Mouse (Mus musculus) testis, postnatal 14 days (tissue): ENCODE data around the gene P3h4.

ENCODE experiments used
- DNase-seq: peaks from one replicate; pipeline ENCODE4 v3.0.0; 2021; ENCODE audit warnings: low spot score

Gene P3h4

GRCm38 (mm10) chr11:100414021-100414913 lies at the start of gene P3h4:
TSS of gene P3h4 (minus strand) at chr11:100414836.
- peak; percentile 83 for DNase-seq

GRCm38 (mm10) chr11:100462699-100463098 lies 48.1 kb upstream of the P3h4 start:
- no peak for DNase-seq

GRCm38 (mm10) chr11:100457711-100458110 lies 43.1 kb upstream of the P3h4 start:
- no peak for DNase-seq

DNA sequence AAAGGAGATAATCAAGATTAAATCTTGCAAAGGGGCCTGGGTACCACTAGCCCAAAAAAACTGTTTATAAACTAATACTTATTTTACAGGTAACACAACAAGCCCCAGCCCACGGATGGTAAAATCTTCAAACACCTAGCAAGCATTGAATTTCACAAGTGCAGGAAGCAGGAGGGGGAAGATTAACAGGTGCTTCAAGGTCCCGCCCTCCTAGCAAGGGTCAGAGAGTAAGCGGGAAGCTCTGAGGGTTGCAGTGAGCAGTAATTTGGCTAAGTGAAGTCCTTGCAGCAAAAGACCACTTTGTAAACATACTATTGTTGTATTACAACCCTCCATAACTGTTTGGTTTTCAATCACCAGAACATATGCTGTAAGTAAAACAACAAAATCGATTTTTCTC lies 42.6 kb upstream of the P3h4 start:
- no peak for DNase-seq

DNA sequence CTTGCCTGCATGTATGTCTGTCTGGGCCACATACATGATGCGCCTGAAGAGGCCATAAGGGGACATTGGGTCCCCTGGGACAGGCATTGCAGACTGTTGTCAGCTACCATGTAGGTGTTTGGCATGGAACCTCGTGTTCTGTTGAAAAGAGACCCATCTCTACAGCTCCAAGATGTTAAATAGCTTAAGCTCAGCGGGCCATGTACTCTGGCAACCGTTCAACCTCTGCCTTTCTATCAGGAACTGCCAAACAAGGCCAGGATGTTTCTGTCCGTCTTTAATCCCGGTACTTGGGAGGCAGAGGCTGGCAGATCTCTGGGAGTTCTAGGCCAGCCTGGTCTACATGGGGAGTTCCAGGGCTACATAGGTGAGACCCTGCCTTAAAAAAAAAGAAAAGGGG lies 28.0 kb upstream of the P3h4 start:
- no peak for DNase-seq

DNA sequence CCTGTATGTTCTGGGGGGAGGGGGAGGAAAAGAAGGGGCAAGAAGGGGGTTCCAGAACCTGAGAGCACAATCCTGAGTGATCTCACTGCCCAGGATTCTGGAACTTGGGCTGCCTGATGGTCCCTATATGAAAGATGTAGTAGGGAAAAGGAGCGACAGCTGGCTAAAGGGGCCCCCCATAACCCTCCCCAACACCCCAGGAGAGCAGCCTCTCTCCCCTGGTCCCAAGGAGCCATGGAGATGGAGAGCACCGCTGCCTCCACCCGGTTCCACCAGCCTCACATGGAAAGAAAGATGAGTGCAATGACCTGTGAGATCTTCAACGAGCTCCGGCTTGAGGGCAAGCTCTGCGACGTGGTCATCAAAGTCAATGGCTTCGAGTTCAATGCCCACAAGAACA lies 27.2 kb upstream of the P3h4 start, which contains the start of the genes Nt5c3b and Klhl10:
Gene Nt5c3b (minus strand): TSS at position 12 of the 400 bp plus-strand sequence.
Gene Klhl10 (plus strand): TSS at position 121 of the 400 bp plus-strand sequence.
- DNase-seq, result no peak

GRCm38 (mm10) chr11:100440691-100441522 lies 26.3 kb upstream of the P3h4 start:
- DNase-seq, result peak; percentile 81

- no peak for DNase-seq
These were observed 23.3 kb upstream of the P3h4 start for GRCm38 (mm10) chr11:100437901-100438300.

- DNase-seq, result peak; percentile 52
These were observed 21.1 kb upstream of the P3h4 start for GRCm38 (mm10) chr11:100435678-100436246.

GRCm38 (mm10) chr11:100432002-100432401 lies 17.4 kb upstream of the P3h4 start:
- no peak for DNase-seq

DNA sequence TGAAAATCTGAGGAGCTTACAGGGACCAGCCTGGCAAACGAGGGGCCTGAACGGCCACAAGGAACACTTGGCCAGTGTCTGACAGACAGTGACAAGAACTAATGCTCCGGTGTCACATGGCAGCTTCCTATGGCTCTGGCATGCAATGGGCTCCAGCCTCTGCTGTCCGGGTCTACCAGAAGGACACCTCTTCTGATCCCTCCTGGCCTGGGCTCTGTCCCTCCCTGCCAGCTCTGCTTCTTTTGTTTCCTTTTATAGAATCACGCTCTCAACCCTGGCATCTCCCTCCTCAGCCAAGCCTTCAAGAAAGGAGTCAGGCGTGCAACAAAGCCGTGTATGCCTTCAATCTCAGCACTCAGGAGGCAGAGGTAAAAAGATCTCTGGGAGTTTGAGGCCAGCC lies 15.4 kb upstream of the P3h4 start:
- DNase-seq, result no peak

DNA sequence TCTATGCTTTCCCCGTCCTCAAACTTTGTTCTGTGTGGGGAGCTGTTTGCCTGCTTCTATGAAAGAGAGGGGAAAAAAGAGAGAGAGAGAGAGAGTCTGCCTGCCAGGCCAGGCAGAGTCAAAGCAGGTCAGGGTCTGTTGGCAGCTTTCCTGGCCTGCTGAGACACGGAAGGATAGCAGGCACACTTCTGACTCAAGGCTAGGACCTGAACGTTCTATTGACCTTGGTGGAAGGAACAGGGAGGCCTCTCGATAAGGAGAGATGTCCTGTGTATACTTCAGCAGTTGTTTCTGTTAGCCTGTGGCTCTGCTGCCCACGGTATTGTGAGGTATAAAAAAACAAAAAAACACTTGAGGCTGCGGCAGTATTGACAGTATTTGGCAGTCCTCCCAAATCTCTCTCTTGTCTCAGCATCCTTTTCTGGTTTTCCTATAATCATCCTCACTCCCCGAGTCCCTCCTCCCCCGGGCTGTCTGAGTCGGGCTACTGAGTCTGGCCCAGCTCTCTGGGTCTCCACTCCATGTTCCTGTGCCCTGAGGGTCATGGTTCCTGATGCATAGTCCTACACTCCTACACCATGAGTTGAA lies 14.1 kb upstream of the P3h4 start:
- DNase-seq, result peak; percentile 88

- peak; percentile 53 for DNase-seq
These were observed 12.2 kb upstream of the P3h4 start for GRCm38 (mm10) chr11:100426820-100427219.

- peak; percentile 83 for DNase-seq
These were observed 11.2 kb upstream of the P3h4 start for GRCm38 (mm10) chr11:100425851-100426250.

DNA sequence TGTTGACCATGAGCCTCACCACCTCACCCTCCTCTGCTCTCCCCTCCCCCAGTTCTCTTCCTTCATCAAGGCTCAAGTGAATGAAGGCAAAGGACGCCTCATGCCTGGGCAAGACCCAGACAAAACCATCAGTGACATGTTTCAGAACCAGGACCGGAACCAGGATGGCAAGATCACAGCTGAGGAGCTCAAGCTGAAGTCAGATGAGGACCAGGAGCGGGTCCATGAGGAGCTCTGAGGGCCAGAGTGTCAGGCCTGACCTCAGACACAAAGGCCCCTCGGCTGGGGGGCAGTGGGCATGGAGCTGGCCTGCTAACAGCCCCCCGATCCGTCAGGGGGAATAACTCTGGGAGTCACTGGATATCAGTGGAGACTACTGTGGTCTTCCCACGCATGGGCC lies 9.2 kb upstream of the P3h4 start:
- no peak for DNase-seq

- no peak for DNase-seq
These were observed 6.9 kb upstream of the P3h4 start for GRCm38 (mm10) chr11:100421537-100421936.

DNA sequence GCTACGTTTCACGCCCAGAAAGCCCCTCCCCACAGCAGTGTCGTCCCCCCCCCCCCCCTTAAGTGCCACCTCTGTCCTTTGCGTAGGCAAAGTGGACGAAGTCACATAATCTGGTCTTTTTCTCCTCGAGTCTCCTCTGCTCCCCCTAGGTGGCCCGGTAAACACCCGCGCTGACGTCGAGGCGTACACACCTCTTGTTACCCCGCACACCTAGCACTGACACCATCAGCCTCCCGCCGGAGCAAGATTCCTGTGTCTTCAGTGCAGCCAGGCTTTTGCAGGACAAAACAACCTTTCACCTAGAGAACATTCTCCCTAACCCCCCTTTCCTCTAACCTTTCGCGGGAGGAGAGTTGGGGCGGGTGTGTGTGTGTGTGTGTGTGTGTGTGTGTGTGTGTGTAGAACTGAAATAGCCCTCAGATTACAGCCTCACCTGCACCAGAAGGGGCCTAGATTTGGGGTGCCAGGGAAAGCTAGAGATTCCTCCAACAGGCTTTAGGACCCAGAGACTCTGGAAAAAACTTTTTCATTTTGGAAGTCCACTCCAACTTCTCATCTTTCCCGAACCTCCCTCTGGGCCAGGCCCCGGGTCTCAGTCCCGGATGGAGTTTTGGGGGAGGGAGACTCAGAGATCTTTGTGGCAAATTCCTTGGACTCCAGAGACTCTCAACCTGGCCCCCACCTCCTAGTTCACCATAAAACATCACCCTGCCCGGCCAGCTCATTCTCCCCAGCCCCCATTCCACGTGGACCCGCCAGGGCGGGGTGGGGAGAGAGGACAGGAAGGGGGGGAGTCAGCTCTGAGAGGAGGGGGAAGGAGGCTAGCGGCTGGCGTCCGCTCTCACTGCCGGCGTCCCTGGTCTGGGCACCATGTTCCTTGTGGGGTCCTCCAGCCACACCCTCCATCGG lies 532 bp upstream of the P3h4 start, which contains the start of gene Fkbp10:
Gene Fkbp10 (plus strand): TSS at position 784 of the 909 bp plus-strand sequence.
- peak; percentile 63 for DNase-seq

DNA sequence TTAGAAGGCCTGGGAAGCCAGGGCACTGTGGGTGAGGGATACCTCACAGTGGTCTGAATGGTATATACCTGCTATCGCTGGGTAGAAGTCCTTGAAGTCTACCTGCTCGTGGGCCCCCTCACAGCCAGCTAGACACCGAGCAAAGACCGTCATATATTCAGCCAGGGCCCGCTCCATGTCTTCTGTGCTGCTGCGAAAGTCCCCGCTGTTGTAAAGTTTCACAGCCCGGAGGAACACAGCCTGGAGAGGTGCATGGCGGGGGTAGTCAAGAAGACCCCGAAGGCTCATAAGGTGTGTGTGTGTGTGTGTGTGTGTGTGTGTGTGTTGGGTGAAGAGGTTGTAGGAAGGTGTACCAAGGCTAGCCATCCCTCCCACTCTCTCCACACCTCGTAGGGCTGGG lies 1.1 kb downstream of the P3h4 start:
- no peak for DNase-seq

DNA sequence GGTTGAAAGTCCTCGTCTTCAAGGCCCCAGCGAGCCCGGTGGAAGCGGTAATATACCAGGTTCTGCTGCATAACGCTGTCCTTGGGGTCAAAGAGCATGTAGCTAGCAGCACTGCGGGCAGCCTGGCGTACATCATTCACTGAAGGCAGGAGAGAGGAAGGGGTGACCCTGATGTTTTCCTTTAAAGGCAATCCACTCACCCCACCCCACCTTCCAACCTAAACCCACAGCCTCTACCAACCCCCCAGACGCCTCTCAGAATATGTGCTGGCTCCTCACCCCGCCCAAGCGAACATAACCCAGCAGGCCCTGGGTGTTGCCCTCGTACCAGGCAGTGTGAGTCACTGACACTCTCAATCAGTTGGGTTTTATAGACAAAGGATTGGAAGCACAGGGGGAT lies 2.9 kb downstream of the P3h4 start:
- DNase-seq, result no peak

GRCm38 (mm10) chr11:100409686-100410085 lies 5.0 kb downstream of the P3h4 start:
- DNase-seq, result no peak
